Mouse (Mus musculus): ENCODE data around the gene Grpel1.

- no peak for TF ChIP-seq POLR2AphosphoS2 (IDR thresholded peaks at IDR 0.05; ENCODE audit: insufficient read length, low read depth)
- TF ChIP-seq POLR2A (IDR thresholded peaks at IDR 0.05; ENCODE audit: insufficient read length, low read depth), result no peak
- TF ChIP-seq TCF3 (IDR thresholded peaks at IDR 0.05; ENCODE audit: insufficient read length, low read depth), result no peak
Measured at GRCm38 (mm10) chr5:36436858-36437257, 27.9 kb upstream of the Grpel1 start.

All from myocyte (in vitro differentiated cells).